Comparison of ENCODE assay signal across 14 mouse cellular contexts in genomic region chr7:4515853-4516252, GRCm38 (mm10). TPM values are rescaled to one million over a fixed set of nuclear protein-coding genes. Genes with fewer than 3 reads are reported as not detected.
A peak's percentile ranks its signal among the peaks of the same experiment; 100 is the strongest.
DNase-seq lines count a peak whose midpoint lies in the region; ATAC-seq and TF ChIP-seq lines count a peak whose summit lies in the region.
"Had no signal": no experiment of that assay in that cellular context is flagged by ENCODE, and none has a peak within 500 bp of the region (broad histone marks: within the 10 kb centered on the region; RNA-seq: fewer than 3 reads in every experiment).

No protein-coding gene starts in this region.

- no peak for ATAC-seq in hindbrain, embryonic 14.5 days (ENCODE audit: low FRiP score)
- peak; percentile 29; the same call in 1 of the 2 replicates for ATAC-seq in embryonic facial prominence, embryonic 15.5 days (ENCODE audit: insufficient number of reproducible peaks, low FRiP score, low TSS enrichment, low read depth)

- no peak for TF ChIP-seq CTCF in E14TG2a.4 (conservative IDR thresholded peaks at IDR 0.05; ENCODE audit: low read length)

- H3K9me3 ChIP-seq in hindbrain, embryonic 10.5 days: no peaks in the 10 kb centered on the region
- H3K9me3 ChIP-seq in hindbrain, embryonic 14.5 days (ENCODE audit: control insufficient read depth, low read length): no peaks in the 10 kb centered on the region
- no peaks in the 10 kb centered on the region for H3K9me3 ChIP-seq in E14TG2a.4 (ENCODE audit: low read length)
- H3K9me3 ChIP-seq in embryonic facial prominence, embryonic 15.5 days (replicated peaks): no peaks in the 10 kb centered on the region
- no peaks in the 10 kb centered on the region for H3K9me3 ChIP-seq in limb, embryonic 10.5 days (replicated peaks)
- H3K9me3 ChIP-seq: forebrain, embryonic 12.5 days had no signal

- H3K36me3 ChIP-seq in hindbrain, embryonic 10.5 days: no peaks in the 10 kb centered on the region
- no peaks in the 10 kb centered on the region for H3K36me3 ChIP-seq in hindbrain, embryonic 14.5 days (replicated peaks; ENCODE audit: control insufficient read depth, insufficient read depth)
- H3K36me3 ChIP-seq in E14TG2a.4 (ENCODE audit: insufficient read depth, low read length): peaks cover 25% of the 10 kb centered on the region
- H3K36me3 ChIP-seq in embryonic facial prominence, embryonic 15.5 days: no peaks in the 10 kb centered on the region
- H3K36me3 ChIP-seq in limb, embryonic 10.5 days: no peaks in the 10 kb centered on the region
- H3K36me3 ChIP-seq: forebrain, embryonic 12.5 days had no signal

- peaks cover 16% of the 10 kb centered on the region for H3K27me3 ChIP-seq in hindbrain, embryonic 10.5 days (ENCODE audit: insufficient read depth, poor library complexity, severe bottlenecking)
- H3K27me3 ChIP-seq in hindbrain, embryonic 14.5 days (ENCODE audit: control insufficient read depth, insufficient read depth, low read length): no peaks in the 10 kb centered on the region
- H3K27me3 ChIP-seq in E14TG2a.4 (ENCODE audit: insufficient read depth, low read length): peaks cover 12% of the 10 kb centered on the region
- H3K27me3 ChIP-seq in embryonic facial prominence, embryonic 15.5 days: no peaks in the 10 kb centered on the region
- H3K27me3 ChIP-seq in limb, embryonic 10.5 days (ENCODE audit: low read depth, poor library complexity, severe bottlenecking): peaks cover 15% of the 10 kb centered on the region

- no peak overlapping the region for H3K4me2 ChIP-seq in hindbrain, embryonic 14.5 days (replicated peaks)
- H3K4me2 ChIP-seq in embryonic facial prominence, embryonic 15.5 days (replicated peaks): no peak overlapping the region
- H3K4me2 ChIP-seq: forebrain, embryonic 12.5 days had no signal

- no peak for DNase-seq in hindbrain, embryonic 10.5 days (ENCODE audit: low spot score)
- DNase-seq in hindbrain, embryonic 14.5 days (ENCODE audit: low spot score): no peak
- DNase-seq in limb, embryonic 10.5 days (ENCODE audit: low spot score): no peak
- no peak for DNase-seq in thymus, postnatal 0 days (ENCODE audit: low spot score)
- no peak for DNase-seq in adrenal gland, adult 8-10 months
- DNase-seq: cerebellum, adult 8-10 months; gastrocnemius, postnatal 10 days; lung, adult 2 months; spleen, adult 18-20 months; thymus, adult 18-20 months had no signal

- H3K4me3 ChIP-seq in hindbrain, embryonic 10.5 days: no peak overlapping the region
- no peak overlapping the region for H3K4me3 ChIP-seq in hindbrain, embryonic 14.5 days (replicated peaks; ENCODE audit: low read length)
- H3K4me3 ChIP-seq in E14TG2a.4 (replicated peaks; ENCODE audit: low read length): peak overlapping the region; percentile 51; the same call in 1 of the 2 replicates
- peak overlapping the region; percentile 12; the same call in 1 of the 2 replicates for H3K4me3 ChIP-seq in embryonic facial prominence, embryonic 15.5 days (replicated peaks)
- H3K4me3 ChIP-seq in limb, embryonic 10.5 days: 0 out of 2 replicates have a peak overlapping the region, but pooled peaks have one; percentile 8
- H3K4me3 ChIP-seq: forebrain, embryonic 12.5 days had no signal

- H3K4me1 ChIP-seq in hindbrain, embryonic 10.5 days (replicated peaks): peaks cover 26% of the 10 kb centered on the region
- H3K4me1 ChIP-seq in hindbrain, embryonic 14.5 days (replicated peaks; ENCODE audit: control insufficient read depth, insufficient read depth, low read length): no peaks in the 10 kb centered on the region
- H3K4me1 ChIP-seq in E14TG2a.4 (replicated peaks; ENCODE audit: low read depth, low read length): peaks cover 57% of the 10 kb centered on the region
- peaks cover 14% of the 10 kb centered on the region for H3K4me1 ChIP-seq in embryonic facial prominence, embryonic 15.5 days
- H3K4me1 ChIP-seq in limb, embryonic 10.5 days: peaks cover 17% of the 10 kb centered on the region

- WGBS in hindbrain, embryonic 10.5 days: 67% methylated on average over 6 of the region's 6 CpGs
- 66% methylated on average over 6 of the region's 6 CpGs for WGBS in hindbrain, embryonic 14.5 days
- WGBS in embryonic facial prominence, embryonic 15.5 days: 48% methylated on average over 6 of the region's 6 CpGs
- 49% methylated on average over 6 of the region's 6 CpGs for WGBS in limb, embryonic 10.5 days

- H3K27ac ChIP-seq in hindbrain, embryonic 10.5 days: peak overlapping the region; percentile 62
- no peak overlapping the region for H3K27ac ChIP-seq in hindbrain, embryonic 14.5 days
- 0 out of 2 replicates have a peak overlapping the region, but pooled peaks have one; percentile 23 for H3K27ac ChIP-seq in embryonic facial prominence, embryonic 15.5 days (replicated peaks)
- peak overlapping the region; percentile 42; the same call in 1 of the 2 replicates for H3K27ac ChIP-seq in limb, embryonic 10.5 days
- H3K27ac ChIP-seq: forebrain, embryonic 12.5 days had no signal

- H3K9ac ChIP-seq in hindbrain, embryonic 14.5 days: no peak overlapping the region
- no peak overlapping the region for H3K9ac ChIP-seq in embryonic facial prominence, embryonic 15.5 days
- H3K9ac ChIP-seq: forebrain, embryonic 12.5 days had no signal

RNA-seq across cellular contexts. Expression of gene Tnnt1, which starts 0.3 kb away (rescaled TPM):
- polyA plus RNA-seq in hindbrain, embryonic 10.5 days (2016; fragmentation: Nextera tagmentation; extraction: Ambion mirVana): 5.7 and 6.2 TPM in 2 replicates
- 1.8 and 3.9 TPM in 2 replicates for polyA plus RNA-seq in hindbrain, embryonic 14.5 days (2014; fragmentation: Nextera tagmentation; extraction: Ambion mirVana)
- 290 and 382 TPM in 2 replicates for polyA plus RNA-seq in embryonic facial prominence, embryonic 15.5 days (2015; fragmentation: Nextera tagmentation; extraction: Ambion mirVana)
- polyA plus RNA-seq in limb, embryonic 10.5 days (2016; fragmentation: Nextera tagmentation; extraction: Ambion mirVana): 4.1 and 15.3 TPM in 2 replicates
- 27.0 and 28.8 TPM in 2 replicates for polyA plus RNA-seq in thymus, postnatal 0 days (2015; fragmentation: Nextera tagmentation; extraction: Ambion mirVana)
- 1 to 10 TPM in 2 of 4 experiments, under 1 TPM in 2; 0.46 to 1.5 (median 1.1) TPM for total RNA-seq in adrenal gland, adult 8-10 months (2022)

RNA-seq across cellular contexts. Expression of gene Tnni3, which starts 8.2 kb away (rescaled TPM):
- polyA plus RNA-seq in hindbrain, embryonic 10.5 days (2016; fragmentation: Nextera tagmentation; extraction: Ambion mirVana): 2.5 and 3.5 TPM in 2 replicates
- polyA plus RNA-seq in hindbrain, embryonic 14.5 days (2014; fragmentation: Nextera tagmentation; extraction: Ambion mirVana): 0.36 and 0.46 TPM in 2 replicates
- polyA plus RNA-seq in embryonic facial prominence, embryonic 15.5 days (2015; fragmentation: Nextera tagmentation; extraction: Ambion mirVana): 5.1 and 5.9 TPM in 2 replicates
- 2.6 and 3.1 TPM in 2 replicates for polyA plus RNA-seq in limb, embryonic 10.5 days (2016; fragmentation: Nextera tagmentation; extraction: Ambion mirVana)
- 2.5 and 3.0 TPM in 2 replicates for polyA plus RNA-seq in thymus, postnatal 0 days (2015; fragmentation: Nextera tagmentation; extraction: Ambion mirVana)
- 1 to 10 TPM; 1.3 to 3.1 (median 2.5) TPM for total RNA-seq in adrenal gland, adult 8-10 months (2022)

RNA-seq across cellular contexts. Expression of gene Ppp1r12c, which starts 14.4 kb away (rescaled TPM):
- polyA plus RNA-seq in hindbrain, embryonic 10.5 days (2016; fragmentation: Nextera tagmentation; extraction: Ambion mirVana): 40.8 and 45.8 TPM in 2 replicates
- polyA plus RNA-seq in hindbrain, embryonic 14.5 days (2014; fragmentation: Nextera tagmentation; extraction: Ambion mirVana): 50.1 and 54.7 TPM in 2 replicates
- 52.5 and 57.2 TPM in 2 replicates for polyA plus RNA-seq in embryonic facial prominence, embryonic 15.5 days (2015; fragmentation: Nextera tagmentation; extraction: Ambion mirVana)
- polyA plus RNA-seq in limb, embryonic 10.5 days (2016; fragmentation: Nextera tagmentation; extraction: Ambion mirVana): 36.8 and 42.1 TPM in 2 replicates
- polyA plus RNA-seq in thymus, postnatal 0 days (2015; fragmentation: Nextera tagmentation; extraction: Ambion mirVana): 36.3 and 48.3 TPM in 2 replicates
- 100 to 1,000 TPM in 3 of 4 experiments, 10 to 100 TPM in 1; 76.7 to 152 (median 113) TPM for total RNA-seq in adrenal gland, adult 8-10 months (2022)

RNA-seq across cellular contexts. Expression of gene Dnaaf3, which starts 16.4 kb away (rescaled TPM):
- polyA plus RNA-seq in hindbrain, embryonic 10.5 days (2016; fragmentation: Nextera tagmentation; extraction: Ambion mirVana): 2.5 and 2.9 TPM in 2 replicates
- polyA plus RNA-seq in hindbrain, embryonic 14.5 days (2014; fragmentation: Nextera tagmentation; extraction: Ambion mirVana): 1.0 and 1.5 TPM in 2 replicates
- polyA plus RNA-seq in embryonic facial prominence, embryonic 15.5 days (2015; fragmentation: Nextera tagmentation; extraction: Ambion mirVana): 4.4 and 7.8 TPM in 2 replicates
- 2.1 and 4.2 TPM in 2 replicates for polyA plus RNA-seq in limb, embryonic 10.5 days (2016; fragmentation: Nextera tagmentation; extraction: Ambion mirVana)
- 1.6 and 1.7 TPM in 2 replicates for polyA plus RNA-seq in thymus, postnatal 0 days (2015; fragmentation: Nextera tagmentation; extraction: Ambion mirVana)
- 1 to 10 TPM in 2 of 4 experiments, under 1 TPM in 2; 0.64 to 1.2 (median 1.0) TPM for total RNA-seq in adrenal gland, adult 8-10 months (2022)

RNA-seq across cellular contexts. Expression of gene Syt5, which starts 31.5 kb away (rescaled TPM):
- polyA plus RNA-seq in hindbrain, embryonic 10.5 days (2016; fragmentation: Nextera tagmentation; extraction: Ambion mirVana): 5.0 and 15.2 TPM in 2 replicates
- 77.0 and 90.9 TPM in 2 replicates for polyA plus RNA-seq in hindbrain, embryonic 14.5 days (2014; fragmentation: Nextera tagmentation; extraction: Ambion mirVana)
- 9.1 and 10.7 TPM in 2 replicates for polyA plus RNA-seq in embryonic facial prominence, embryonic 15.5 days (2015; fragmentation: Nextera tagmentation; extraction: Ambion mirVana)
- 1.1 and 2.8 TPM in 2 replicates for polyA plus RNA-seq in limb, embryonic 10.5 days (2016; fragmentation: Nextera tagmentation; extraction: Ambion mirVana)
- 0.22 and 0.44 TPM in 2 replicates for polyA plus RNA-seq in thymus, postnatal 0 days (2015; fragmentation: Nextera tagmentation; extraction: Ambion mirVana)
- 10 to 100 TPM in 1 of 4 experiments, 1 to 10 TPM in 3; 5.7 to 10.0 (median 8.6) TPM for total RNA-seq in adrenal gland, adult 8-10 months (2022)
- total RNA-seq: megakaryocyte progenitor cell, adult 5-6 weeks had no signal

Comparison
In these comparisons a context has a peak if more than half of its experiments do, and no peak if none do; other contexts are left out.
1. H3K4me3 ChIP-seq: peak in E14TG2a.4 (single experiment), embryonic facial prominence, embryonic 15.5 days (single experiment) and limb, embryonic 10.5 days (single experiment); none in hindbrain, embryonic 10.5 days (single experiment) and hindbrain, embryonic 14.5 days (single experiment).